Mouse (Mus musculus) urinary bladder, postnatal 14 days (tissue): ENCODE data around the gene Myof.

Experiments used
- DNase-seq: peaks from one replicate; pipeline ENCODE4 v3.0.0; 2021; ENCODE audit warnings: low spot score

Myof gene

GRCm38 (mm10) chr19:38003671-38004521 is 39.5 kb downstream of the Myof start:
- DNase-seq: peak; percentile 84

- peak; percentile 56 for DNase-seq
These were observed 40.6 kb downstream of the Myof start for GRCm38 (mm10) chr19:38002816-38003215.

- no peak for DNase-seq
These were observed 42.4 kb downstream of the Myof start for GRCm38 (mm10) chr19:38000990-38001389.

- no peak for DNase-seq
These were observed 43.4 kb downstream of the Myof start for GRCm38 (mm10) chr19:37999941-38000340.

GRCm38 (mm10) chr19:37994301-37994700 is 49.1 kb downstream of the Myof start:
- DNase-seq: no peak

- DNase-seq: no peak
These were observed 51.2 kb downstream of the Myof start for GRCm38 (mm10) chr19:37992184-37992554.

- DNase-seq: no peak
These were observed 51.8 kb downstream of the Myof start for GRCm38 (mm10) chr19:37991399-37992183.

GRCm38 (mm10) chr19:37989971-37990370 is 53.4 kb downstream of the Myof start:
- DNase-seq: no peak

- DNase-seq: no peak
These were observed 55.2 kb downstream of the Myof start for GRCm38 (mm10) chr19:37988156-37988555.

GRCm38 (mm10) chr19:37985730-37986129 is 57.6 kb downstream of the Myof start:
- peak; percentile 76 for DNase-seq

- DNase-seq: no peak
These were observed 67.4 kb downstream of the Myof start for GRCm38 (mm10) chr19:37975951-37976350.

GRCm38 (mm10) chr19:37970571-37970970 is 72.8 kb downstream of the Myof start:
- DNase-seq: no peak

GRCm38 (mm10) chr19:37970004-37970403 is 73.4 kb downstream of the Myof start:
- peak; percentile 35 for DNase-seq

- no peak for DNase-seq
These were observed 77.5 kb downstream of the Myof start for GRCm38 (mm10) chr19:37965828-37966227.

GRCm38 (mm10) chr19:37963421-37963820 is 80.0 kb downstream of the Myof start:
- no peak for DNase-seq

GRCm38 (mm10) chr19:37960791-37961190 is 82.6 kb downstream of the Myof start:
- DNase-seq: no peak

GRCm38 (mm10) chr19:37959543-37960215 is 83.7 kb downstream of the Myof start:
- peak; percentile 14 for DNase-seq

- DNase-seq: no peak
These were observed 84.3 kb downstream of the Myof start for GRCm38 (mm10) chr19:37959076-37959475.

GRCm38 (mm10) chr19:37957256-37957655 is 86.1 kb downstream of the Myof start:
- peak; percentile 46 for DNase-seq

- no peak for DNase-seq
These were observed 87.4 kb downstream of the Myof start for GRCm38 (mm10) chr19:37956006-37956405.

GRCm38 (mm10) chr19:37955425-37956001 is 87.9 kb downstream of the Myof start:
- peak; percentile 80 for DNase-seq

- no peak for DNase-seq
These were observed 88.6 kb downstream of the Myof start for GRCm38 (mm10) chr19:37954772-37955171.
